Mouse (Mus musculus): ENCODE results near the gene 8030411F24Rik.

DNA sequence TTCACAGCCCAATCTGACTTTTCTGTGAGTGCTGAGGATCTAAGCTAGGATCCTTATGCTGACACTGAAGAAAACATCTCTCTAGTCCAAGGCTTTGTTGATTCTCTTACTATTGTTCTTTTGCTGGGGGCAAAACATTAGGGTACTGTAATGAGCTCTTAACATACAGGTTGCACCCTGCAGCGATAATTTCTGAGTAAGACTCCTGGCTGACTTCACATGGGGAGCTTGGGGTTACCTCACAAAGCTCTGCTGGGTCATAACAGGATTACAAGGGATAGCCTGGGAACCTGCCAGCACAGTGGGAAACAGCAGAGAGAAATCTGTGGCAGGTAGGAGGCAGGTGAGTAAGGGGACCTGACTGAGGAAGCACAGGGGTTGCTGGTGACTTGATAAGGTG is 31.8 kb upstream of the 8030411F24Rik start, which contains the start of gene Cstl1:
- TF ChIP-seq CTCF (IDR thresholded peaks at IDR 0.05; ENCODE audit: borderline replicate concordance, extremely low read depth, insufficient read depth, insufficient read length) = no peak
- no peak for TF ChIP-seq POLR2A (IDR thresholded peaks at IDR 0.05; ENCODE audit: borderline replicate concordance, extremely low read depth, insufficient read depth, insufficient read length, poor library complexity, severe bottlenecking)
